Mouse (Mus musculus) limb, embryonic 14.5 days (tissue): ENCODE measurements around the gene Tmem129. TPM values are rescaled to one million over a fixed set of nuclear protein-coding genes. Genes with fewer than 3 reads are reported as not detected.
A peak's percentile ranks its signal among the peaks of the same experiment; 100 is the strongest.

Experiments used
- ATAC-seq: fragments of 200-750 bp; cut with Nextera tagmentation; 2 replicates; pipeline ENCODE4 v1.8.0; 2017; ENCODE audit warnings: low read depth, moderate number of reproducible peaks, moderate TSS enrichment; ENCODE audit not compliant: low FRiP score
- DNase-seq: peaks from one replicate; pipeline ENCODE4 v3.0.0-alpha.2; 2015; ENCODE audit warnings: low spot score
- H3K27ac ChIP-seq: fragments of 300-500 bp; sonication (generic); replicated peaks from 2 replicates; pipeline ENCODE4 v1.5.1; 2014; ENCODE audit warnings: low read depth, mild to moderate bottlenecking, low read length, moderate library complexity, mixed read lengths
- H3K27me3 ChIP-seq: fragments of 300-500 bp; sonication (generic); 2 replicates; pipeline ENCODE4 v1.6.1; 2014; ENCODE audit warnings: low read length, mixed read lengths; ENCODE audit not compliant: control insufficient read depth, insufficient read depth
- H3K36me3 ChIP-seq: fragments of 300-500 bp; sonication (generic); 2 replicates; pipeline ENCODE4 v1.6.1; 2014; ENCODE audit warnings: mild to moderate bottlenecking, low read length, moderate library complexity, mixed read lengths; ENCODE audit not compliant: control insufficient read depth, insufficient read depth
- H3K4me1 ChIP-seq: fragments of 300-500 bp; sonication (generic); 2 replicates; pipeline ENCODE4 v1.6.1; 2014; ENCODE audit warnings: antibody characterized with exemption, low read length, mixed read lengths; ENCODE audit not compliant: control insufficient read depth, insufficient read depth
- H3K4me2 ChIP-seq: fragments of 300-500 bp; sonication (generic); replicated peaks from 2 replicates; pipeline ENCODE4 v1.6.1; 2014; ENCODE audit warnings: low read depth, mild to moderate bottlenecking, low read length, moderate library complexity; ENCODE audit not compliant: severe bottlenecking
- H3K4me3 ChIP-seq: fragments of 300-500 bp; sonication (generic); replicated peaks from 2 replicates; pipeline ENCODE4 v1.5.1; 2014; ENCODE audit warnings: low read length
- H3K9ac ChIP-seq: fragments of 300-500 bp; sonication (generic); 2 replicates; pipeline ENCODE4 v1.6.1; 2014; ENCODE audit warnings: mild to moderate bottlenecking, low read depth, low read length, moderate library complexity; ENCODE audit not compliant: severe bottlenecking
- H3K9me3 ChIP-seq: fragments of 300-500 bp; sonication (generic); 2 replicates; pipeline ENCODE4 v1.6.1; 2016; ENCODE audit warnings: low read length; ENCODE audit not compliant: control insufficient read depth
- POLR2A ChIP-seq: fragments of 200-500 bp; IDR thresholded peaks from 2 replicates; pipeline ENCODE4 v1.8.0; 2012; ENCODE audit warnings: inconsistent platforms, mild to moderate bottlenecking, moderate library complexity, borderline replicate concordance; ENCODE audit not compliant: insufficient read depth, insufficient read length; ENCODE audit errors: extremely low read depth
- WGBS: fragments of 180-500 bp; shearing (Covaris S2); extraction: QIAGEN DNeasy Blood & Tissue Kit; methylation state at CpG from one replicate; pipeline ENCODE4 v1.1.7; 2014; 5-methylcytosine and 5-hydroxymethylcytosine counted together
- polyA plus RNA-seq, 2 experiments: library from polyadenylated mRNA; depleted of rRNA in 1 of 2; stranded (reverse) in 1 of 2; unstranded in 1 of 2; fragments of >200 nt; fragmentation: Nextera tagmentation in 1 of 2; extraction: Ambion mirVana in 1 of 2; gene quantifications; 2 replicates each; pipeline versions ENCODE4 v1.2.1 to v1.2.3; 2012 to 2014

The Tmem129 gene
- polyA plus RNA-seq, 2 experiments = 44.9 to 49.9 TPM

DNA sequence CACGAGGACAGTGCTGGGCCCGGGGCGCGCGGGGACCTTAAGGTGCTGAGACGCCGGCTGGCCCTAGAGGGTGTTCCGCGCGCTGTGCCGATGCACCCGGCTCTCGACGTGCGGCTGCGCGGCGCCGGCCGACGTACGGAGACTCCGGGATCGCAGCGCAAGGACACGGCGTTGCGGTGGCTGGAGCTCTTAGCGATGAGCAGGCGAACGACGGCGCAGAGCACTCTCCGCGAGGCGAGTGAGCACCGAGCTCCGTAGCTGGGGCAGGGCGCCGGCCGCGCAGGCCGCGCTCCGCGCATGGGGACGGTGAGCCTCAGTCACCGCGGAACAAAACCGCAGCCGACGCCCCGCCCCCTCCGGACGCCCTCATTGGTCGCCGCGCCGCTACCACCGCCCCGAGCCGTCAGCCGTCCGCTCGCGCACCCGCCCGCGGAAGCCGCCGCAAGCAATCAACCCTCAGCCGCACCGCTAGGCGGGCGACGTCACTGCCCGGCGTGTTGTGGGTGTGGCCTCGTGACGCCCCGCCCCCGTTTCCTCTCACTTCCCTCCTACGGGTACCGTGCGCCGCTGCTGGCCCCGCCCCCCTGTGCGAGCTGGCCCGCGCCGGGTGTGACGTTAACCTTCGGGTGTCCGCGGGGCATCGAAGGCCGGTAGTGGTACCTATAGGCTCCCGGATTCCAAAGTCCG, 28.8 kb downstream of the Tmem129 start, which contains the start of the genes Fam53a and Gm9903:
TSS of gene Fam53a (minus strand) at position 335 of the 687 bp plus-strand sequence.
TSS of gene Gm9903 (plus strand) at position 625 of the 687 bp plus-strand sequence.
- Histone ChIP-seq H3K4me3 (peak within 1 kb of the TSS; percentile 80), H3K9me3 (no peaks in the 10 kb centered on the region), H3K4me1 (peaks cover 12% of the 10 kb centered on the region; the same call in 1 of the 2 replicates), H3K27ac (peak within 1 kb of the TSS; percentile 83), H3K36me3 (no peaks in the 10 kb centered on the region), H3K4me2 (peak within 1 kb of the TSS; percentile 74), H3K27me3 (no peaks in the 10 kb centered on the region), H3K9ac (peak within 1 kb of the TSS; percentile 82)
- peak; percentile 97 for TF ChIP-seq POLR2A
- ATAC-seq = peak; percentile 98
- DNase-seq = peak; percentile 98
- WGBS = under 1% methylated on average over 40 of the region's 99 CpGs

DNA sequence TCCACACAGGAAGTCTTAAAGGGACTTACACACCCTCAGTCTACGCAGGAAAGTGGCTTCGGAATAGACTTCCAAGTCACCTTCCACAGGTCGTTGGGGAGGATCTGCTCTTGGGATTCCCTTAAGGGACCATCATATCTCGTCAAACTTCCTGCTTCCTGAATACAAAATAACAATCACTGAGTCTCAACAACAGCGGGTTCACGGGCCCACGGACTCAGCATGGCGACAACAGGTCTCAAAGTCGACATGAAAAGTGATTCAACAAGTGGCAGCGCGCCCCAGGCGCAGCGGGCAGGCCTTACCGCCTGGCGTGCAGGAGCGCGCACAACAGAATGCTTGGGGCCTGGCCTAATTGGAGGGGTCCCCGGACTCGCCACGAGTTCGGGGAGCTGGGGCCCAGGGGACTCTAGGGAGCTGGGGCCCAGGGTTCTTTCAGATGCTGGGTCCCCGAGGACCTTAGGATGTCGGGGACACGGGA, 29.4 kb downstream of the Tmem129 start:
- WGBS = under 1% methylated on average over 24 of the region's 24 CpGs

DNA sequence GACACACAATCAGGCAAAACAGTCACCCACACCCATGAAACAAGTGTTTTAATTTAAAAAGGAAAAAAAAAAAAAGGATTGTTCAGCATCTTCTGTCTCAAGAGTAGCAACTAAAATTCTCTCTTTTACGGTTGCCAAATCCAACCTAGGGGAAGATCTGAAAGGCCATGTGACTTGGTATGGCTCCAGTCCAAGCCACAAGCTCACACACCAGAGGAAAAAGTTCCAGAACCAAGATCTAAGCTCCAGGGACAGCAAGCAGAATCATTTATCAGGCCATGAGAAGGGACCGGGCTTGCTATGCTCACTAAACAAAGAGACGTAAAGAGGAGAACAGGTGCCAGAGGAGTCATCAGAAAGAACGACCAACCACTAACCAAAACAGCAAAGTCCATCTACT, 30.2 kb downstream of the Tmem129 start:
- no peak for ATAC-seq
- no peak for DNase-seq
- 44% methylated on average over 4 of the region's 4 CpGs for WGBS
- Histone ChIP-seq H3K9ac (no peak overlapping the region), H3K4me1 (peaks cover 12% of the 10 kb centered on the region; the same call in 1 of the 2 replicates), H3K4me2 (peak overlapping the region; percentile 74), H3K36me3 (peaks cover 11% of the 10 kb centered on the region), H3K9me3 (no peaks in the 10 kb centered on the region), H3K27ac (no peak overlapping the region), H3K4me3 (peak overlapping the region; percentile 80), H3K27me3 (no peaks in the 10 kb centered on the region)
- TF ChIP-seq POLR2A = no peak

More for the DNA sequence above, 29.4 kb downstream of the Tmem129 start:
- peak overlapping the region; percentile 74 for H3K4me2 ChIP-seq
- no peak for TF ChIP-seq POLR2A
- peak overlapping the region; percentile 82 for H3K9ac ChIP-seq
- peak overlapping the region; percentile 83 for H3K27ac ChIP-seq
- H3K4me3 ChIP-seq = peak overlapping the region; percentile 80
- no peaks in the 10 kb centered on the region for H3K27me3 ChIP-seq
- H3K36me3 ChIP-seq = peaks cover 4% of the 10 kb centered on the region
- H3K9me3 ChIP-seq = no peaks in the 10 kb centered on the region
- peaks cover 12% of the 10 kb centered on the region; the same call in 1 of the 2 replicates for H3K4me1 ChIP-seq
- ATAC-seq (peak; percentile 5; the same call in 1 of the 2 replicates), DNase-seq (peak; percentile 10)

DNA sequence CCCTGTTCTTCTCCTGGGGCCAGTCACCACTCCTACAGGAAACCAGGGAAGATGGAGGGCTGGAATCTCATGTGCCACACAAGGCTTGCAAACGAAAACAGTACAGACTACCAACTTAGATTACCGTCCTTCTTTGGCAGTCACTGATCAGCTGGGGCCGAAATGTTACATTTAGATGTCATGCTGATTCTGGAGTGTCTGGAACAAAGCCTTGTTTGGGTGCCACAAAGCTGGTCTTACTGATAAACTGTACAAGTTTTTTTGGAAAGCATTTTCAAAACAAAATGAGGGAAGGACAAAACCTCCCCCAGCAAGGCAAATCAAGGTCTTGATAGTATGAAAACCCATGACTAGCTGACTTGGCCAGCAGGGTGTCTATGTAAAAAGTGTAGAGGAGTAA, 34.5 kb downstream of the Tmem129 start:
- Histone ChIP-seq H3K4me3 (no peak overlapping the region), H3K27me3 (no peaks in the 10 kb centered on the region), H3K4me2 (no peak overlapping the region), H3K9me3 (no peaks in the 10 kb centered on the region), H3K27ac (no peak overlapping the region), H3K4me1 (peaks cover 5% of the 10 kb centered on the region; the same call in 1 of the 2 replicates), H3K9ac (no peak overlapping the region), H3K36me3 (peaks cover 15% of the 10 kb centered on the region)
- 92% methylated on average over 3 of the region's 3 CpGs for WGBS
- TF ChIP-seq POLR2A = no peak
- no peak for DNase-seq
- ATAC-seq = no peak

DNA sequence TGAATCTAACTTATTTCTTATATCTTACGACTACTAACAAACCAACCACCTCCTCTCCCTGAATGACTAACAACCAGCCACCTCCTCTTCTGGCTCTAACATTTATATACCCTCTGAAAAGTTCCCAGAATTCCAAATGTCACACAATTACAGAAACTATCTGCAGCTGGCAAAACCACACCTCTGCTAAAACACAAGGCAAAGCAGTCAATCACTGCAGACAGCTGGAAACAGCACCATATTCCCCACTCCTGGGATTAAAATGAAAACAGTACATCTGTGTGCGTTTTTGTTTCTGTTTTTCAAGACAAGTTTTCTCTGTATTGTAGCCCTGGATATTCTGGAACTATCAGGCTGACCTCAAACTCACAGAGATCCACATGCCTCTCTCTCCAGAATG, 35.5 kb downstream of the Tmem129 start:
- Histone ChIP-seq H3K36me3 (peaks cover 15% of the 10 kb centered on the region), H3K4me2 (no peak overlapping the region), H3K27ac (no peak overlapping the region), H3K9ac (no peak overlapping the region), H3K27me3 (no peaks in the 10 kb centered on the region), H3K9me3 (no peaks in the 10 kb centered on the region), H3K4me3 (no peak overlapping the region), H3K4me1 (peaks cover under 1% of the 10 kb centered on the region; the same call in 1 of the 2 replicates)
- WGBS = 84% methylated on average over 2 of the region's 2 CpGs
- no peak for TF ChIP-seq POLR2A
- ATAC-seq (no peak), DNase-seq (no peak)
